Mouse (Mus musculus): ENCODE measurements at regions not wholly inside any gene's neighbourhood (a gene's known extent, or its start where the extent isn't known, plus 50 kb on each side); places are given as distances from the start of the nearest gene placed in this dataset.

DNA sequence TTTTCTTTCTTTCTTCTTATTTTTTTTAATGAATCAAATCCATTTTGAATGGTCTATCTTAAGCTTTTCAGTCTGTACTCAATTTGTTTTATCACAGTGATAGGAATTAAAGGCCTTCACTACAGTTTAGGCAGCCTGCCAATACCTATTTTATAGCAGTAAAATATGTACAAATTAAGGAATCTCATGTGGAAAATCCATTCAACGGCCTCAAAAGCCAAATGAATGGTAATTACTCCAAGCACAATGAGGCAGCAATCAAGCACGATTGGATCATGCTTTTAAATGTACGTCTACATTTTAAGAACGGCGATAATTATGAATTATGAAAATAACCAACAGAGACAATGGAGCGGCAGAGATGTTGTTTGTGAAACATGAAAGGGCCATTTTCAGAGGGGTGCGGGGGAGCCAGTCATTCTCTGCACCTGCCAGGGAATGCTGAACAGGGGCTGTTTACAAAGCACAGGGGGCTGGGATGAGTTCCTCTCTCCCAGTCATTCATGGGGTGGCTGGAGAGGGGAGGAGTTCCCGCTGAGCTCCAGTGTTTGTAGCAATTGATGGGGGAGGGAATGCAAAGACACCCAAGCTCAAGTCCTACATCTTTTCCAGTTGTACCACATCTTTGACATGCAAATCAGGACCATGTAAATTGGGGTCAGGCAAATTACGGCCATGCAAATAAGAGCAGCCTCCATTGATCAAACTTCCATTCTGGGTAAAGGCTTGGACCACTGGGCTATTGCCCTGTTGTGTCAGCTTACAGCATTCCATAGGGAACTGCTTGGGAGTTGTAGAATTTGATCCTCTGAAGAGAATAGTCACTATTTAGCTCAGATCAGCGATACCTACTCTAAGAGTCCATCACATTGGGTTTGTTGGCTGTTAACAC is 381.1 kb upstream of the Castor2 start:
- TF ChIP-seq CTCF (IDR thresholded peaks at IDR 0.05; ENCODE audit: extremely low read depth, insufficient read depth, insufficient read length, insufficient replicate concordance) (no peak), POLR2A (IDR thresholded peaks at IDR 0.05; ENCODE audit: low read depth, low read length) (no peak)
